Mouse (Mus musculus) heart, postnatal 36 days (tissue): ENCODE measurements around the gene Smcp. TPM values are rescaled to one million over a fixed set of nuclear protein-coding genes. Genes with fewer than 3 reads are reported as not detected.

Experiments used
- total RNA-seq, 2 experiments: library from RNA; stranded (reverse); gene quantifications; 2 replicates each; pipeline ENCODE4 v1.2.3; 2021

The Smcp gene
- total RNA-seq, 2 experiments from 2014 or later = not detected

Other genes starting within 250 kb of the Smcp start
- gene Sprr2d, start 249.9 kb downstream of the Smcp start, total RNA-seq = not detected
- not detected for gene Sprr2e, start 236.9 kb downstream of the Smcp start, total RNA-seq
- gene Sprr2f, start 223.8 kb downstream of the Smcp start, total RNA-seq = not detected
- not detected for gene Sprr2h, start 203.3 kb downstream of the Smcp start, total RNA-seq
- gene Sprr2i, start 181.0 kb downstream of the Smcp start, total RNA-seq = not detected
- not detected for gene Sprr2j-ps, start 170.9 kb downstream of the Smcp start, total RNA-seq
- gene Gm9774, start 159.6 kb downstream of the Smcp start, total RNA-seq = 1 to 10 TPM; 1.2 to 3.3 TPM
- gene Sprr2k, start 156.4 kb downstream of the Smcp start, total RNA-seq = not detected
- gene Sprr1b, start 150.2 kb downstream of the Smcp start, total RNA-seq = not detected
- gene Sprr3, start 130.3 kb downstream of the Smcp start, total RNA-seq = not detected
- not detected for gene Sprr1a, start 103.1 kb downstream of the Smcp start, total RNA-seq
- gene Sprr4, start 88.5 kb downstream of the Smcp start, total RNA-seq = not detected
- gene 2310046K23Rik, start 54.5 kb downstream of the Smcp start, total RNA-seq = not detected
- gene Ivl, start 15.3 kb downstream of the Smcp start, total RNA-seq = not detected
- gene 2210017I01Rik, start 18.5 kb upstream of the Smcp start, total RNA-seq = not detected
- not detected for gene Lce6a, start 32.7 kb upstream of the Smcp start, total RNA-seq
- gene Lce1a1, start 59.3 kb upstream of the Smcp start, total RNA-seq = not detected
- not detected for gene Lce1b, start 67.9 kb upstream of the Smcp start, total RNA-seq
- gene Lce1a2, start 81.3 kb upstream of the Smcp start, total RNA-seq = not detected
- gene Lce1c, start 90.2 kb upstream of the Smcp start, total RNA-seq = not detected
- not detected for gene Lce1d, start 98.2 kb upstream of the Smcp start, total RNA-seq
- gene Lce1e, start 120.1 kb upstream of the Smcp start, total RNA-seq = not detected
- gene Lce1f, start 131.4 kb upstream of the Smcp start, total RNA-seq = not detected
- gene Gm38119, start 150.1 kb upstream of the Smcp start, total RNA-seq = not detected
- gene Lce1g, start 163.3 kb upstream of the Smcp start, total RNA-seq = not detected
- gene Lce1h, start 176.1 kb upstream of the Smcp start, total RNA-seq = not detected
- gene Lce1i, start 189.9 kb upstream of the Smcp start, total RNA-seq = not detected
- gene Lce1j, start 201.5 kb upstream of the Smcp start, total RNA-seq = not detected
- not detected for gene Lce1k, start 218.9 kb upstream of the Smcp start, total RNA-seq
- gene Kprp, start 238.2 kb upstream of the Smcp start, total RNA-seq = not detected